Mouse (Mus musculus): ENCODE data around the gene Astl. TPM values are rescaled to one million over a fixed set of nuclear protein-coding genes. Genes with fewer than 3 reads are reported as not detected.

Astl gene
- polyA plus RNA-seq, 1 experiment: 0.01 TPM

GRCm38 (mm10) chr2:127312801-127313200 lies 25.6 kb upstream of the Astl start:
- Histone ChIP-seq H3K36me3 (ENCODE audit: control insufficient read depth, insufficient read depth) (no peaks in the 10 kb centered on the region), H3K4me3 (no peak overlapping the region), H3ac (ENCODE audit: control insufficient read depth, insufficient read length) (no peak overlapping the region), H3K27me3 (ENCODE audit: control insufficient read depth, insufficient read depth, insufficient read length) (no peaks in the 10 kb centered on the region), H3K79me2 (ENCODE audit: control insufficient read depth, insufficient read depth) (no peaks in the 10 kb centered on the region), H3K4me2 (ENCODE audit: low read depth) (no peak overlapping the region)
- no peak for TF ChIP-seq TCF12 (IDR thresholded peaks at IDR 0.05; ENCODE audit: insufficient read depth, poor library complexity, severe bottlenecking)
- TF ChIP-seq REST (IDR thresholded peaks at IDR 0.05; ENCODE audit: insufficient read depth, insufficient read length): no peak
- TF ChIP-seq POLR2A (IDR thresholded peaks at IDR 0.05; ENCODE audit: insufficient read length, low read depth): no peak

DNA sequence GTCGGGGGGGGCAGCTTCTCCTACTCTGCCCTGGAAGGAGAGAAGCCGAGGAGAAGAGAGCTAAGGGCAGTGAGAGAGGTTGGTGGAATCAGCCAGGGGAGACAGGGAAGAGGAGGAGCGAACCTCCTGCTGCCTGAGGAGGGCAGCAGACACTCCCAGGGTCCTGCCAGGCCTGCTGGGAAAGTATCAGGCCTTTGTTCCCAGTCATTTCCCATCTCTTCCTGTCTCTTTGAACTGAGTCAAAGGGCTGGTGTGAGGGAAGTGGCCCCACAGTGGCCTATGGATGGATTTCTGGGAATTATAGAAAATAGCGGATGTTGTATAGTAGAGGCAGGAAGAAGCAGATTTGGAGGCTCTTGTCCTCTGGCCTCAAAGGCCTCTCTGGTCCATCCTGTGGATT lies 24.6 kb upstream of the Astl start:
- TF ChIP-seq MYOG (IDR thresholded peaks at IDR 0.05; ENCODE audit: control insufficient read depth in 1 of 3, insufficient read depth in 1 of 3, insufficient read length in 2 of 3, low read depth in 2 of 3) (no peak), TCF12 (IDR thresholded peaks at IDR 0.05; ENCODE audit: insufficient read depth, poor library complexity, severe bottlenecking) (no peak), POLR2AphosphoS2 (IDR thresholded peaks at IDR 0.05; ENCODE audit: insufficient read length, low read depth) (no peak), CEBPB (IDR thresholded peaks at IDR 0.05; ENCODE audit: insufficient read depth, poor library complexity, severe bottlenecking) (no peak), MYOD1 (IDR thresholded peaks at IDR 0.05; ENCODE audit: control insufficient read depth in 1 of 3, insufficient read length in 2 of 3, low read depth in 2 of 3) (no peak)
- H3K79me2 ChIP-seq (ENCODE audit: control insufficient read depth, insufficient read depth): no peaks in the 10 kb centered on the region
- H3ac ChIP-seq (ENCODE audit: control insufficient read depth, insufficient read length): no peak overlapping the region
- no peak overlapping the region for H3K4me2 ChIP-seq (ENCODE audit: low read depth)
- H3K4me3 ChIP-seq: no peak overlapping the region
- no peaks in the 10 kb centered on the region for H3K27me3 ChIP-seq (ENCODE audit: control insufficient read depth, insufficient read depth, insufficient read length)
- no peaks in the 10 kb centered on the region for H3K36me3 ChIP-seq (ENCODE audit: control insufficient read depth, insufficient read depth)

- H3ac ChIP-seq (ENCODE audit: control insufficient read depth, insufficient read length): no peak overlapping the region
- no peak for TF ChIP-seq TCF3 (IDR thresholded peaks at IDR 0.05; ENCODE audit: insufficient read length, low read depth)
- TF ChIP-seq USF1 (IDR thresholded peaks at IDR 0.05; ENCODE audit: low read depth): no peak
- TF ChIP-seq MYOG (IDR thresholded peaks at IDR 0.05; ENCODE audit: control insufficient read depth in 1 of 3, insufficient read depth in 1 of 3, insufficient read length in 2 of 3, low read depth in 2 of 3): no peak
- TF ChIP-seq MAX (IDR thresholded peaks at IDR 0.05; ENCODE audit: low read depth): no peak
- TF ChIP-seq POLR2AphosphoS2 (IDR thresholded peaks at IDR 0.05; ENCODE audit: insufficient read length, low read depth): no peak
- TF ChIP-seq CEBPB (IDR thresholded peaks at IDR 0.05; ENCODE audit: insufficient read depth, poor library complexity, severe bottlenecking): no peak
- no peak for TF ChIP-seq MYOD1 (IDR thresholded peaks at IDR 0.05; ENCODE audit: control insufficient read depth in 1 of 3, insufficient read length in 2 of 3, low read depth in 2 of 3)
- TF ChIP-seq E2F4 (IDR thresholded peaks at IDR 0.05; ENCODE audit: insufficient read depth): no peak
- no peak for TF ChIP-seq REST (IDR thresholded peaks at IDR 0.05; ENCODE audit: insufficient read depth, insufficient read length)
- TF ChIP-seq TCF12 (IDR thresholded peaks at IDR 0.05; ENCODE audit: insufficient read depth, poor library complexity, severe bottlenecking): no peak
- H3K36me3 ChIP-seq (ENCODE audit: control insufficient read depth, insufficient read depth): no peaks in the 10 kb centered on the region
- no peaks in the 10 kb centered on the region for H3K79me2 ChIP-seq (ENCODE audit: control insufficient read depth, insufficient read depth)
- H3K4me3 ChIP-seq: no peak overlapping the region
- no peak overlapping the region for H3K4me2 ChIP-seq (ENCODE audit: low read depth)
- H3K27me3 ChIP-seq (ENCODE audit: control insufficient read depth, insufficient read depth, insufficient read length): no peaks in the 10 kb centered on the region
Observed at GRCm38 (mm10) chr2:127314467-127315154, 23.8 kb upstream of the Astl start.

- TF ChIP-seq USF1 (IDR thresholded peaks at IDR 0.05; ENCODE audit: low read depth) (no peak), REST (IDR thresholded peaks at IDR 0.05; ENCODE audit: insufficient read depth, insufficient read length) (no peak), MAX (IDR thresholded peaks at IDR 0.05; ENCODE audit: low read depth) (no peak), POLR2AphosphoS2 (IDR thresholded peaks at IDR 0.05; ENCODE audit: insufficient read length, low read depth) (no peak), POLR2A (IDR thresholded peaks at IDR 0.05; ENCODE audit: insufficient read length, low read depth) (no peak), SRF (IDR thresholded peaks at IDR 0.05; ENCODE audit: control insufficient read depth, insufficient read length, low read depth) (no peak), CEBPB (IDR thresholded peaks at IDR 0.05; ENCODE audit: insufficient read depth, poor library complexity, severe bottlenecking) (no peak), MYOG (IDR thresholded peaks at IDR 0.05; ENCODE audit: control insufficient read depth in 1 of 3, insufficient read depth in 1 of 3, insufficient read length in 2 of 3, low read depth in 2 of 3) (no peak), TCF3 (IDR thresholded peaks at IDR 0.05; ENCODE audit: insufficient read length, low read depth) (no peak), MYOD1 (IDR thresholded peaks at IDR 0.05; ENCODE audit: control insufficient read depth in 1 of 3, insufficient read length in 2 of 3, low read depth in 2 of 3) (no peak), E2F4 (IDR thresholded peaks at IDR 0.05; ENCODE audit: insufficient read depth) (no peak), TCF12 (IDR thresholded peaks at IDR 0.05; ENCODE audit: insufficient read depth, poor library complexity, severe bottlenecking) (no peak)
- Histone ChIP-seq H3K4me3 (no peak overlapping the region), H3K27me3 (ENCODE audit: control insufficient read depth, insufficient read depth, insufficient read length) (no peaks in the 10 kb centered on the region), H3ac (ENCODE audit: control insufficient read depth, insufficient read length) (no peak overlapping the region), H3K36me3 (ENCODE audit: control insufficient read depth, insufficient read depth) (no peaks in the 10 kb centered on the region), H3K79me2 (ENCODE audit: control insufficient read depth, insufficient read depth) (no peaks in the 10 kb centered on the region), H3K4me2 (ENCODE audit: low read depth) (no peak overlapping the region)
Observed at GRCm38 (mm10) chr2:127315155-127315470, 23.3 kb upstream of the Astl start.

DNA sequence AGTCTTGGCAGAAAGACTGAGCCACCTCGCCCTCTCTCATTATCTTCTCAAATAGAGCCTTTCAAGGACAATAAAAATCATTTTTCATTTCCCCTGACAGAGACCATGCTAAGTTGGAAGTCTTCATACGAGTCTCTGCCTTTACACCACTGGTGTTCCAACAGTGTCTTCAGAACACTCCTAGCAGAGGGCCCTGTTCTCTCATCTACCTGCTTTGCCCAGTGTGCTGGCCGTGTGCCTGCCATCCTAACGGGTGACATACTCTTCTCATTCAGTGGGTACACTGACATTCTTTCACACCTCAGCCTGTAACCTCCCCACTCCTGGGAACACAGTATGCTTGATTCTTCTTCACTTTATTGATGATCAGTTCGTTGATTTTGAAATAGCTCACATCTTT lies 22.0 kb upstream of the Astl start:
- H3K79me2 ChIP-seq (ENCODE audit: control insufficient read depth, insufficient read depth): no peaks in the 10 kb centered on the region
- no peak overlapping the region for H3K4me2 ChIP-seq (ENCODE audit: low read depth)
- H3K27me3 ChIP-seq (ENCODE audit: control insufficient read depth, insufficient read depth, insufficient read length): no peaks in the 10 kb centered on the region
- no peak overlapping the region for H3ac ChIP-seq (ENCODE audit: control insufficient read depth, insufficient read length)
- TF ChIP-seq USF1 (IDR thresholded peaks at IDR 0.05; ENCODE audit: low read depth): no peak
- TF ChIP-seq MYOD1 (IDR thresholded peaks at IDR 0.05; ENCODE audit: control insufficient read depth in 1 of 3, insufficient read length in 2 of 3, low read depth in 2 of 3): no peak
- TF ChIP-seq POLR2A (IDR thresholded peaks at IDR 0.05; ENCODE audit: insufficient read length, low read depth): no peak
- TF ChIP-seq MAX (IDR thresholded peaks at IDR 0.05; ENCODE audit: low read depth): no peak
- H3K36me3 ChIP-seq (ENCODE audit: control insufficient read depth, insufficient read depth): no peaks in the 10 kb centered on the region
- H3K4me3 ChIP-seq: no peak overlapping the region
